Mouse (Mus musculus): ENCODE data around the gene Plekha3.
A peak's percentile ranks its signal among the peaks of the same experiment; 100 is the strongest.

Gene Plekha3

GRCm38 (mm10) chr2:76674725-76675427 is at the start of gene Plekha3:
Plekha3 (plus strand) TSS chr2:76675281.
- DNase-seq, result peak; percentile 83

- DNase-seq, result no peak
These were observed 44.8 kb upstream of the Plekha3 start for GRCm38 (mm10) chr2:76630293-76630692.

- no peak for DNase-seq
These were observed 43.5 kb upstream of the Plekha3 start for GRCm38 (mm10) chr2:76631600-76631999.

GRCm38 (mm10) chr2:76639637-76640036 is 35.4 kb upstream of the Plekha3 start:
- DNase-seq, result no peak

- DNase-seq, result no peak
These were observed 31.3 kb upstream of the Plekha3 start for GRCm38 (mm10) chr2:76643801-76644200.

GRCm38 (mm10) chr2:76647441-76647869 is 27.6 kb upstream of the Plekha3 start:
- DNase-seq, result no peak

GRCm38 (mm10) chr2:76647883-76648570 is 27.1 kb upstream of the Plekha3 start, which contains the start of the genes Prkra and Pjvk:
Prkra (minus strand) TSS chr2:76648015.
Pjvk (plus strand) TSS chr2:76648476.
- DNase-seq, result peak; percentile 94

GRCm38 (mm10) chr2:76648666-76649141 is 26.4 kb upstream of the Plekha3 start:
- DNase-seq, result no peak

GRCm38 (mm10) chr2:76653070-76653469 is 22.0 kb upstream of the Plekha3 start:
- no peak for DNase-seq

GRCm38 (mm10) chr2:76654646-76655045 is 20.4 kb upstream of the Plekha3 start:
- DNase-seq, result no peak

- no peak for DNase-seq
These were observed 19.6 kb upstream of the Plekha3 start for GRCm38 (mm10) chr2:76655444-76655843.

GRCm38 (mm10) chr2:76655982-76656381 is 19.1 kb upstream of the Plekha3 start:
- DNase-seq, result no peak

GRCm38 (mm10) chr2:76658551-76658950 is 16.5 kb upstream of the Plekha3 start:
- DNase-seq, result no peak

GRCm38 (mm10) chr2:76659419-76659818 is 15.7 kb upstream of the Plekha3 start:
- DNase-seq, result no peak

- no peak for DNase-seq
These were observed 9.6 kb upstream of the Plekha3 start for GRCm38 (mm10) chr2:76665531-76665930.

- no peak for DNase-seq
These were observed 7.9 kb upstream of the Plekha3 start for GRCm38 (mm10) chr2:76667200-76667599.

- no peak for DNase-seq
These were observed 3.4 kb upstream of the Plekha3 start for GRCm38 (mm10) chr2:76671641-76672040.

GRCm38 (mm10) chr2:76672134-76672745 is 2.8 kb upstream of the Plekha3 start:
- DNase-seq, result no peak

- DNase-seq, result peak; percentile 91
These were observed 2.1 kb upstream of the Plekha3 start, which contains the start of gene Fkbp7 for GRCm38 (mm10) chr2:76672966-76673392. Fkbp7 (minus strand) TSS chr2:76673116.

GRCm38 (mm10) chr2:76673472-76674081 is 1.5 kb upstream of the Plekha3 start:
- peak; percentile 79 for DNase-seq

GRCm38 (mm10) chr2:76675451-76675850 is 370 bp downstream of the Plekha3 start:
- peak; percentile 42 for DNase-seq

GRCm38 (mm10) chr2:76675949-76676348 is 868 bp downstream of the Plekha3 start:
- DNase-seq, result no peak

Data from thymus, postnatal 14 days (tissue).